Mouse (Mus musculus) left cerebral cortex, adult 2 months (tissue): Measurements from ENCODE around the gene Ptn. TPM values are rescaled to one million over a fixed set of nuclear protein-coding genes. Genes with fewer than 3 reads are reported as not detected.

Experiments
- DNase-seq, 2 experiments: peaks; one replicate each; pipeline ENCODE4 v3.0.0; 2021 to 2022; ENCODE audit warnings: low spot score in 2 of 2, mixed read lengths in 1 of 2; ENCODE audit errors: extremely low spot score in 1 of 2
- H3K27ac ChIP-seq: fragments of 200-600 bp; 2 replicates; pipeline ENCODE4 v1.8.1; 2022
- H3K4me3 ChIP-seq: fragments of 200-600 bp; 2 replicates; pipeline ENCODE4 v1.8.1; 2022
- CTCF ChIP-seq: fragments of 200-600 bp; IDR thresholded peaks from 2 replicates; pipeline ENCODE4 v1.8.1; 2022; ENCODE audit warnings: antibody characterized with exemption, mild to moderate bottlenecking, moderate library complexity
- intact Hi-C: fragments of 180-260 bp; cut with DNase I; formaldehyde crosslinking; loops from one replicate; pipeline ENCODE4 v1.15.1; 2025
- total RNA-seq, 2 experiments: library from RNA; stranded (reverse); gene quantifications; 2 replicates each; pipeline ENCODE4 v1.2.3; 2021

The Ptn gene
- total RNA-seq, 2 experiments from 2014 or later, result 358 to 392 TPM

GRCm38 (mm10) chr6:36784682-36785208 is 25.3 kb downstream of the Ptn start:
- peak in 1 of 2 experiments; percentile 31 for DNase-seq
- H3K27ac ChIP-seq, result peak overlapping the region; percentile 77
- intact Hi-C loops, result no loop called here
- TF ChIP-seq CTCF, result no peak
- H3K4me3 ChIP-seq, result no peak overlapping the region

GRCm38 (mm10) chr6:36782481-36782880 is 27.5 kb downstream of the Ptn start:
- TF ChIP-seq CTCF, result no peak
- intact Hi-C loops, result no loop called here
- Histone ChIP-seq H3K4me3 (no peak overlapping the region), H3K27ac (peak overlapping the region; percentile 77)
- DNase-seq, result no peak

- intact Hi-C loops, result loop anchor here (2.0 kb wide), 1 partner anchor 31 kb away; no protein-coding TSS in a partner anchor
- no peak overlapping the region for H3K4me3 ChIP-seq
- no peak for DNase-seq
- TF ChIP-seq CTCF, result no peak
- H3K27ac ChIP-seq, result peak overlapping the region; percentile 77
These were observed 32.3 kb downstream of the Ptn start for GRCm38 (mm10) chr6:36777567-36778337.

- intact Hi-C loops, result loop anchor here (2.0 kb wide), 1 partner anchor 32 kb away; no protein-coding TSS in a partner anchor
- H3K27ac ChIP-seq, result peak overlapping the region; percentile 77
- DNase-seq, result no peak
- H3K4me3 ChIP-seq, result no peak overlapping the region
- no peak for TF ChIP-seq CTCF
These were observed 33.0 kb downstream of the Ptn start for GRCm38 (mm10) chr6:36777039-36777438.

- peak overlapping the region; percentile 77 for H3K27ac ChIP-seq
- intact Hi-C loops, result loop anchor here (2.0 kb wide), 1 partner anchor 33 kb away; no protein-coding TSS in a partner anchor
- no peak overlapping the region for H3K4me3 ChIP-seq
- no peak for TF ChIP-seq CTCF
- DNase-seq, result no peak
These were observed 34.2 kb downstream of the Ptn start for GRCm38 (mm10) chr6:36775647-36776360.

GRCm38 (mm10) chr6:36772541-36772940 is 37.5 kb downstream of the Ptn start:
- TF ChIP-seq CTCF, result no peak
- Histone ChIP-seq H3K4me3 (no peak overlapping the region), H3K27ac (no peak overlapping the region)
- intact Hi-C loops, result no loop called here
- no peak for DNase-seq

- no peak overlapping the region for H3K27ac ChIP-seq
- TF ChIP-seq CTCF, result no peak
- intact Hi-C loops, result no loop called here
These were observed 41.0 kb downstream of the Ptn start for GRCm38 (mm10) chr6:36769012-36769411.

GRCm38 (mm10) chr6:36766941-36767340 is 43.1 kb downstream of the Ptn start:
- no peak for TF ChIP-seq CTCF
- Histone ChIP-seq H3K27ac (no peak overlapping the region), H3K4me3 (no peak overlapping the region)
- no peak for DNase-seq
- intact Hi-C loops, result no loop called here

More at GRCm38 (mm10) chr6:36769012-36769411, 41.0 kb downstream of the Ptn start:
- H3K4me3 ChIP-seq, result no peak overlapping the region
- DNase-seq, result no peak

GRCm38 (mm10) chr6:36755001-36755885 is 54.8 kb downstream of the Ptn start:
- no peak overlapping the region for H3K4me3 ChIP-seq
- no peak for DNase-seq
- no peak for TF ChIP-seq CTCF
- intact Hi-C loops, result no loop called here
- peak overlapping the region; percentile 60; the same call in 1 of the 2 replicates for H3K27ac ChIP-seq

GRCm38 (mm10) chr6:36752887-36753286 is 57.1 kb downstream of the Ptn start:
- H3K27ac ChIP-seq, result peak overlapping the region; percentile 68
- DNase-seq, result no peak
- intact Hi-C loops, result no loop called here
- H3K4me3 ChIP-seq, result no peak overlapping the region
- no peak for TF ChIP-seq CTCF

GRCm38 (mm10) chr6:36739811-36740210 is 70.2 kb downstream of the Ptn start:
- intact Hi-C loops, result loop anchor here (5.0 kb wide), 1 partner anchor 67 kb away; no protein-coding TSS in a partner anchor
- no peak for TF ChIP-seq CTCF
- Histone ChIP-seq H3K4me3 (no peak overlapping the region), H3K27ac (no peak overlapping the region)
- no peak for DNase-seq
